Mouse (Mus musculus) layer of hippocampus, postnatal 36 days (tissue): ENCODE measurements around the gene Olfr699. TPM values are rescaled to one million over a fixed set of nuclear protein-coding genes. Genes with fewer than 3 reads are reported as not detected.
"Not testable (repeated sequence)": the region's sequence is repeated elsewhere in the genome, so short reads cannot be mapped to it uniquely, and the experiment has no call there.

Experiments used
- DNase-seq, 2 experiments: peaks; one replicate each; pipeline ENCODE4 v3.0.0; 2022
- total RNA-seq, 2 experiments: library from RNA; stranded (reverse); gene quantifications; 2 replicates each; pipeline ENCODE4 v1.2.3; 2021

The Olfr699 gene
- total RNA-seq = not detected

DNA sequence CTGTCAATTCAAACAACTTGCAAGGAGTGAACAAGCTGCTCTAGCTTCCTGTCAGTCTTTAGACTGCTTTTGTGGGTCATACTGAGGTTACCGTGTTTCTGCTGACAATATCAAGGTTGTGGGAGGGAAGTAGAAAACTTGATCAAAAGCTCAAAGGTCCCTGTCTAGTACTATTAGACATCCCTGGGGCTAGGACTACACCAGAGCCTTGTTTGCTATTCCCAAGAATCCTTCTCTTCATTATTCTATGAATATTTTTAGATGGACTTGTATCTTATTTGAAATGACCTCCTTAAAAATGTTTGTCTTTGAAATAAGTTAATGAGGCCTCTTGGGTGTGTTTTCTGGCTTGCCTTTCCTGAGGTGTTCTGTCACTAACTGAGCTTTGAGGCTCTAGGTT lies at the start of gene Olfr699:
Gene Olfr699, minus strand, starts transcription at position 101 of the 400 bp plus-strand sequence.
- DNase-seq = no peak

DNA sequence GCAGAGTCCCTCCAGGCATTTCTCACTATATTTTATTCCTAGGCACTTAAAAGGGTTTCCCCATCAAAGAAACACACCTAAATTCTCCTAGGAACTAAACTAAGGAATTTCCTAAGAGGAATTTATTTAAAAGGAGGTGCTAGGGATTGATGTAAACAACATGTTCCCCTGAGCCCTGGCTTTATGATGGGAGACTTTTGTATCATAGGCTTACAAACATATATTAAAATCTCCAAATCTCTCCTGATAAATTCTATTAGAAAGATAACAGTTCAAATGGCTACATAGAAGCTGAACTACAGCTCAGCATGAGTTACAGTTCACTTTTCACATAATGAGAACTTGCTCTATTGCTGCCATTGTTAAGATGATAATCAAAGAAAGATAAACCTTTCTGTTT lies 40.8 kb upstream of the Olfr699 start, which contains the start of gene Olfr702:
Gene Olfr702, minus strand, starts transcription at position 101 of the 400 bp plus-strand sequence.
- no peak for DNase-seq

DNA sequence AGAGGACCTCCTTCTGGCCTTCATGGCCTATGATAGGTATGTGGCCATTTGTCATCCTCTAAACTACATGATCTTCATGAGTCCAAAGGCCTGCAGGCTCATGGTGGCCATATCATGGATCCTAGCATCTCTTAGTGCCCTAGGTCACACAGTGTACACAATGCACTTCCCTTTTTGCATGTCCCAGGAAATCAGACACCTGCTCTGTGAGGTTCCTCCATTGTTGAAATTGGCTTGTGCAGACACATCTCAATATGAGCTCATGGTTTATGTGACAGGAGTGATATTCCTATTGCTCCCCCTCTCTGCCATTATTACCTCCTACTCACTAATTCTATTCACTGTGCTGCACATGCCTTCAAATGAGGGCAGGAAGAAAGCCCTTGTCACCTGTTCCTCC lies 25.4 kb upstream of the Olfr699 start:
- DNase-seq = no peak

DNA sequence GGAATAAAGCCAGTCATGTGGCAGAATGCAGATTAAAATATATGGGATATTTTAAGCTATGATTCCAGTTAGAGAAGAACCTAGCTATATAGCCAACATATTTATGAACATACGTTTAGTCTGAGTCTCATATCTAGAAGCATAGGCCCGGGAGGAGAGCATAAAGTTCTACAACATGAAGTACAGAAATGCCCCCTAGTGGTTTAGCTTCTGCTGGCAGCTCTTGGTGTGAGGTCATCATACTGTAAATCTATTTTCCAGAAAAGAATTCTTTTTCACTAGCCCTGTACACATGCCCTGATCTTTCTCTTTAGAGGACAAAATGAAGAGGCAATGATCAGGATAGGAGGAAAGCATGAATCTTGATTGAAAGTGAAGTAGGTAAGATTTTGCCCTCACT lies 22.8 kb upstream of the Olfr699 start:
- DNase-seq = no peak

DNA sequence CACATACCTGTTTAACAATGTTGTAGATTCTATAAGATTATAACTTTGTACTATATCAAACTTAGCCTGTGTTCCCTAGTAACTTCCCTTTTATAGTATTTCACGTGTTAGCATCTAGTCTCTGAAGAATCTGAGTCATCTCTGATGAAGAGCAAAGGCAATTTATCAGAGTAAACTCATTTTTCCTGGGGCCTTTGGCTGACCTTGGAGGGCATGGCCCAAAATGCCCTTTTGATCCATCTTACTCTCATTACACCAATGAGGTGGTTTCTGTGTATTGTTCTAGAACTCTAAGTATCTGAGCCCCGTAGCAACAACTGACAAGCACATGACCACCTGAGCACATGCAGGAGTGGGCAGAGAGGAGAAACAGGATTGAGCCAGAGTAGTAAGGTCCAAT lies 20.8 kb upstream of the Olfr699 start, which contains the start of gene Olfr701:
Gene Olfr701, plus strand, starts transcription at position 301 of the 400 bp plus-strand sequence.
- no peak for DNase-seq

DNA sequence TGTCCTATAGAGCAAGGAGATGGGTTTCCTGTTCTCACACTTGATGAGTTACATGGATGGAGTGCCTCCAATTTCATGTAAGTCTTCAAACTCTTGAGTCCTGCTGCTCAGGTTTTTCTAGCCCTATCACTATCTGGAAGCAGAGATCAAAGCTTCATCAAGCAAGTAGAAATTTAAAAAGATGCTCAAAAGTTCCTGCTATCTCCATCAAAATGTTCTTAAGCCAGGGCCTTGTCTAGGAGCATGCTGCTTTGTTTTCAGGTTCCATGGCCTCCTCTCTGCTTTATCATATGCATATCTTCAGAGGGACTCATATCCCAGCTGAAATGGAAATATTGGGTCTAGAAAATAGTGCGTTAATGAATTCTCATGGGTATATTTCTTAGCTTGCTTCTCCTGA lies 15.7 kb upstream of the Olfr699 start, which contains the start of gene Olfr700:
Gene Olfr700, minus strand, starts transcription at position 101 of the 400 bp plus-strand sequence.
- DNase-seq = no peak

DNA sequence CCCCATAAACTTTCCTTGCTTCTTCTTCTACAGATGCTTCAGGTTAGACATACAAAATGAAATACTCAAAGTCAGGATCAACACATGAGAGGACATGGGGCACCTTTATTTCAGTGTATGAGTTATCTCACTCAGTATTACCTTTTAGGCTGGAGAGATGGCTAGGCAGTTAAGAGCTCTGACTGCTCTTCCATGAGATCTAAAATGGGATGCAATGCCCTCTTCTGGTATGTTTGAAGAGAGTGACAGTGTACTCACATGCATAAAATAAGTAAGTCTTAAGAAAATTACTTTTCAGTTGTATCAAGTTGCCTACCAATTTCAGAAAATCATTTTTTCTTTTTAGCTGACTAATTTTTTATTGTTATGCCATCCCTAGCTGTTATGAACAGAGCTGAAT lies 4.7 kb downstream of the Olfr699 start:
- no peak for DNase-seq

DNA sequence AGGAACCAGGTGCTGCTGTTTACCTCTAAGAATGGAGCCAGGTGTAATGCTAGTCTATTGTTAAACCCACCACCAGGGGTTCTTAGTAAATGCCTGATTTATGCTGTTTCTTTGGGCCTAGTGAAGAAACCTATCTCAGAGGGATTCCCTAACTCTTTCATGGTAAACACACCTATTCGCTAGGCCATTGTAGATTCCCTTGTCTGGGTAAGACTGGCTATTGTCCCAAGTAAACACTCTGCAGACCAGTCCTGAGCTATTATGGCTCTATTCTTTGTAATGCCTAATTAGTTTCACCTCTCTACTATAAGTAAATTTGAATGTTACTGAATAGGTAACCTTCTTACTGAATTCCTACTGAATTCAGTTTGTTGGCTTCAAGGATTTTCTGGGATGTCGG lies 32.0 kb downstream of the Olfr699 start:
- DNase-seq = not testable (repeated sequence)

DNA sequence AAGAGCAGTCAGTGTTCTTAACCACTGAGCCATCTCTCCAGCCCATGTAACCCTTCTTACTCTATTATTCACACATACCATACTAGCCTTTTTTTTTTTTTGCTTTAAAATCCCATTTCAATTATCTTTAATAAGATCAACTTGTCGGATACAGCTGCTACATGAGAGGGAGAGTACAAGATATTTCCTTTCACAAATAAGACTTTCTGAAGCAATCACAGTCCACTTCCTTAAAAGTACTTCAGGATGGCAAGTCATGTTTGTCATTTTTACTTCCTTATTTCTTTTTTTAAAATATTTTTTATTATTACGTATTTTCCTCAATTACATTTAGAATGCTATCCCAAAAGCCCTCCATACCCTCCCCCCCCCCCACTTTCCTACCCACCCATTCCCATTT lies 34.2 kb downstream of the Olfr699 start:
- no peak for DNase-seq

DNA sequence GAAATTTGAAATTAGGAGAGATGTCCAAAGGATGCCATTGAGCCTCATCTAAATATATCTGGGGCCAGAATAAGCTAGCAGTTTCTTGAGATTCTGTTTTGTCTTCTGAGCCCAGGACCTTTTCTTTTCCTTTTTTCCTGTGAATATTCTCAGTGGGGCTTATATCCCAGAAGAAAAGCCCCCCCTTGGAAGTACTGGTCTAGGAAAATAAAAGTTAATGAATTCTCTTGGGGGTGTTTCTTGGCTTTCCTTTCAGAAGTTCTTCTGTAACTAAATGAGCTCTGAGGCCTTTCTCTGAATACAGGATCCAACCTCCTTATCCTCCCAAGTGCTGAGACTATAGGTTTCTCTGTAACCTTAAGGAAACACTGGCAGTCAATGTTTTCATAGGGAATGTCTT lies 37.7 kb downstream of the Olfr699 start, which contains the start of gene Olfr698:
Gene Olfr698, minus strand, starts transcription at position 101 of the 400 bp plus-strand sequence.
- DNase-seq = no peak

DNA sequence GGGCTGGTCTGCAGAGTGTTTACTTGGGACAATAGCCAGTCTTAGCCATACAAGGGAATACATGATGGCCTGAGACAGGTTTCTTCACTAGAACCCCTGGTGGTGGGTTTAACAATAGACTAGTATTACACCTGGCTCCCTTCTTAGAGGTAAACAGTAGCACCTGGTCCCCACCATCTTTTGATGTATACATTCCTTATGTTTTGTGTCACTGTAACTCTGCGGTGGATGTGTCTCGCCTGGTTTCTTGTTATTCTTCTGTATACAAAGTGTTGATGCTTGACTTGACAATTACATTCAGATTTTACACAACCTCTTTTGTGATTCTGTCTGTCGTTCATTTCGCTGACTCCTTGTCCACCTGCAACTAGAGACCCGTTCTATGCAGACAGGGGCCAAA lies 47.2 kb downstream of the Olfr699 start:
- no peak for DNase-seq

DNA sequence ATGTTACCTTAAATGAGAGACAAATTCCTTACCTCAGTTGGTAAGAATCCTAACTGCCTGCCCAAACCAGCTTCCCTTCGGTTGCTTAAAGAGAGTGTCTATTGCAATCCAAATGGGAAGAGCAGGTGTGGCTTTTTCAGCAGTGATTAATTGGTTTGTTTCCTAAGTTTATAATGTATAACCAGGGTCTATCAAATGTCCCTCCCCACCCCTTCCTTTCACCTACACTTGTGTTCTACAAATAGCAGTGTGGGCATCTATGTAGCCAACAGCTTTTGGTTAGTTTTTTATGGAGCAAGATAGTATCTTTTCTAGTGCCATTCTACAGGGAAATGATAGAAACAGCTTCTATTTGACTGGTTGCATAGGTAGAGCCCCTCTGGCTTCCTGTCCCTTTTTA lies 50.7 kb downstream of the Olfr699 start, which contains the start of gene Olfr697:
Gene Olfr697, minus strand, starts transcription at position 101 of the 400 bp plus-strand sequence.
- no peak for DNase-seq

Other genes with a start within 250 kb of the Olfr699 start
- not detected for gene Olfr693, start 112.6 kb downstream of the Olfr699 start, total RNA-seq
- not detected for gene Olfr694, start 101.4 kb downstream of the Olfr699 start, total RNA-seq
- not detected for gene Olfr695, start 76.8 kb downstream of the Olfr699 start, total RNA-seq
- gene Olfr697, start 50.8 kb downstream of the Olfr699 start, total RNA-seq = not detected
- not detected for gene Olfr698, start 37.8 kb downstream of the Olfr699 start, total RNA-seq
- not detected for gene Olfr700, start 15.6 kb upstream of the Olfr699 start, total RNA-seq
- gene Olfr701, start 20.9 kb upstream of the Olfr699 start, total RNA-seq = not detected
- gene Olfr702, start 40.7 kb upstream of the Olfr699 start, total RNA-seq = not detected
- not detected for gene Olfr703, start 50.2 kb upstream of the Olfr699 start, total RNA-seq
- not detected for gene Olfr704, start 70.0 kb upstream of the Olfr699 start, total RNA-seq
- gene Olfr705, start 83.7 kb upstream of the Olfr699 start, total RNA-seq = not detected
- gene Olfr706, start 95.0 kb upstream of the Olfr699 start, total RNA-seq = not detected
- gene Olfr707, start 108.0 kb upstream of the Olfr699 start, total RNA-seq = not detected
- gene Olfr1532-ps1, start 114.8 kb upstream of the Olfr699 start, total RNA-seq = not detected
- not detected for gene Olfr709-ps1, start 139.0 kb upstream of the Olfr699 start, total RNA-seq
- gene Olfr710, start 155.1 kb upstream of the Olfr699 start, total RNA-seq = not detected
- under 1 TPM in 1 of 2 experiments, not detected in 1; 0.05 TPM for gene Olfr6, start 170.7 kb upstream of the Olfr699 start, total RNA-seq
- gene Olfr711, start 182.3 kb upstream of the Olfr699 start, total RNA-seq = not detected
- gene Olfr2, start 212.9 kb upstream of the Olfr699 start, total RNA-seq = not detected
- not detected for gene Olfr713, start 238.0 kb upstream of the Olfr699 start, total RNA-seq